Mouse (Mus musculus) bone marrow macrophage, adult 2 months (primary cell): ENCODE results near the gene Pdcd7. TPM values are rescaled to one million over a fixed set of nuclear protein-coding genes. Genes with fewer than 3 reads are reported as not detected.
A peak's percentile ranks its signal among the peaks of the same experiment; 100 is the strongest.

Experiments used
- H3K27ac ChIP-seq: 2 replicates; pipeline ENCODE4 v1.5.1; 2012; ENCODE audit warnings: low read depth, low read length; ENCODE audit not compliant: insufficient read depth
- H3K4me1 ChIP-seq: 2 replicates; pipeline ENCODE4 v1.6.1; 2012; ENCODE audit warnings: low read length; ENCODE audit not compliant: control insufficient read depth, insufficient read depth
- H3K4me3 ChIP-seq: 2 replicates; pipeline ENCODE4 v1.5.1; 2012; ENCODE audit warnings: mild to moderate bottlenecking, low read length, moderate library complexity; ENCODE audit not compliant: insufficient read depth
- CTCF ChIP-seq: IDR thresholded peaks from 2 replicates; pipeline ENCODE4 v1.5.1; 2012; ENCODE audit warnings: low read depth, mild to moderate bottlenecking, low read length, moderate library complexity
- POLR2A ChIP-seq: IDR thresholded peaks from 2 replicates; pipeline ENCODE4 v1.6.1; 2012; ENCODE audit warnings: mild to moderate bottlenecking, low read depth, low read length, borderline replicate concordance
- polyA plus RNA-seq: library from polyadenylated mRNA; stranded (reverse); fragments of >200 nt; gene quantifications from 2 replicates; pipeline ENCODE4 v1.2.4, GENCODE M21; 2012; ENCODE audit not compliant: missing spikeins, insufficient read depth, insufficient read length

Pdcd7 gene
- polyA plus RNA-seq, 1 experiment = 15.9 TPM

GRCm38 (mm10) chr9:65313846-65314245, 32.1 kb upstream of the Pdcd7 start:
- Histone ChIP-seq H3K4me1 (peaks cover 9% of the 10 kb centered on the region), H3K27ac (no peak overlapping the region), H3K4me3 (no peak overlapping the region)

GRCm38 (mm10) chr9:65322255-65322900, 23.5 kb upstream of the Pdcd7 start:
- H3K27ac ChIP-seq = no peak overlapping the region
- TF ChIP-seq POLR2A = no peak
- no peak for TF ChIP-seq CTCF
- no peak overlapping the region for H3K4me3 ChIP-seq
- no peaks in the 10 kb centered on the region for H3K4me1 ChIP-seq

More at GRCm38 (mm10) chr9:65313846-65314245, 32.1 kb upstream of the Pdcd7 start:
- TF ChIP-seq CTCF = no peak
- no peak for TF ChIP-seq POLR2A

- no peaks in the 10 kb centered on the region for H3K4me1 ChIP-seq
- no peak for TF ChIP-seq CTCF
- TF ChIP-seq POLR2A = no peak
- H3K4me3 ChIP-seq = no peak overlapping the region
- H3K27ac ChIP-seq = no peak overlapping the region
These were observed 19.9 kb upstream of the Pdcd7 start for GRCm38 (mm10) chr9:65325971-65326370.

DNA sequence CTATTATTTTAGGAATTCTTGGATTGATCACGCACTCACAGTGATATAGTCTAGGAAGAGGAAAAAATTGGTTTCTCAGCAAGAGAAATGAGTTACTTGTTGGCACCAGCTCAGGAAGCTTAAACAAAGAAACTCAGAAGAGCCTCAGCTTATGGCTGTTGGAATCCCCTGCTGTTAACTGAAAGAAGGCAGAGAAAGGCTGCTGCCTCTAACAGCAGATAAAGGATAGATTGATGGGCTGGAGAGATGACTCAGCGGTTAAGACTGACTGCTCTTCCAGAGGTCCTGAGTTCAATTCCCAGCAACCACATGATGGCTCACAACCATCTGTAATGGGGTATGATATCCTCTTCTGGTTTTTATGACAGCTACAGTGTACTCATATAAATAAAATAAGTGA, 18.5 kb upstream of the Pdcd7 start:
- TF ChIP-seq POLR2A (no peak), CTCF (no peak)
- H3K4me3 ChIP-seq = no peak overlapping the region
- no peak overlapping the region for H3K27ac ChIP-seq
- no peaks in the 10 kb centered on the region for H3K4me1 ChIP-seq

DNA sequence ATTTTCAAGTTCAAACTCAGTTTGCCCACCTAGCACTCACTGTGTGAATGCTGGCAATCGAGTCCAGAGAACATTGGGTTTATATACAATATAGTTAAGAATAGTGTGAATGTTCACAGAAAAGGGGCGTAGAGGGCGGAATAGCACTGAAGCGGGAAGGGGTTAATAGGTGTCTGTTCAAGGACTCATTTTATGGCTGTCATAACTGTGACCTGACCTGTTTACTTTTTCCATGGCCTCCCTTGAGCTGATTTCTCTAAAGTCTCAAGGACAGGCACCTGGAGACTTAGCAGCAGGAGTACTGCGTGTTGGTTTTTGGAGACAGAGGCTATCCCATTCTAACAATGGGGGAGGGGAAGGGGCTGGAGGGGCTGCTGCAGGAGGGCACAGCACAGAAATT, 11.9 kb upstream of the Pdcd7 start:
- Histone ChIP-seq H3K4me1 (no peaks in the 10 kb centered on the region), H3K4me3 (no peak overlapping the region), H3K27ac (no peak overlapping the region)
- TF ChIP-seq POLR2A (no peak), CTCF (no peak)

- H3K27ac ChIP-seq = no peak overlapping the region
- H3K4me3 ChIP-seq = no peak overlapping the region
- H3K4me1 ChIP-seq = no peaks in the 10 kb centered on the region
These were observed 6.8 kb upstream of the Pdcd7 start for GRCm38 (mm10) chr9:65339146-65339545.

GRCm38 (mm10) chr9:65340414-65340813, 5.5 kb upstream of the Pdcd7 start:
- no peak overlapping the region for H3K4me3 ChIP-seq
- H3K4me1 ChIP-seq = no peaks in the 10 kb centered on the region
- H3K27ac ChIP-seq = no peak overlapping the region
- TF ChIP-seq CTCF (no peak), POLR2A (no peak)

More at GRCm38 (mm10) chr9:65339146-65339545, 6.8 kb upstream of the Pdcd7 start:
- TF ChIP-seq POLR2A = no peak
- no peak for TF ChIP-seq CTCF

GRCm38 (mm10) chr9:65345439-65345838, 465 bp upstream of the Pdcd7 start:
- Histone ChIP-seq H3K4me1 (peaks cover 11% of the 10 kb centered on the region), H3K4me3 (peak overlapping the region; percentile 78), H3K27ac (peak overlapping the region; percentile 77)

- Histone ChIP-seq H3K4me1 (peaks cover 16% of the 10 kb centered on the region), H3K27ac (peak overlapping the region; percentile 82), H3K4me3 (peak overlapping the region; percentile 78)
- no peak for TF ChIP-seq CTCF
- no peak for TF ChIP-seq POLR2A
These were observed 690 bp downstream of the Pdcd7 start for GRCm38 (mm10) chr9:65346476-65347111.

DNA sequence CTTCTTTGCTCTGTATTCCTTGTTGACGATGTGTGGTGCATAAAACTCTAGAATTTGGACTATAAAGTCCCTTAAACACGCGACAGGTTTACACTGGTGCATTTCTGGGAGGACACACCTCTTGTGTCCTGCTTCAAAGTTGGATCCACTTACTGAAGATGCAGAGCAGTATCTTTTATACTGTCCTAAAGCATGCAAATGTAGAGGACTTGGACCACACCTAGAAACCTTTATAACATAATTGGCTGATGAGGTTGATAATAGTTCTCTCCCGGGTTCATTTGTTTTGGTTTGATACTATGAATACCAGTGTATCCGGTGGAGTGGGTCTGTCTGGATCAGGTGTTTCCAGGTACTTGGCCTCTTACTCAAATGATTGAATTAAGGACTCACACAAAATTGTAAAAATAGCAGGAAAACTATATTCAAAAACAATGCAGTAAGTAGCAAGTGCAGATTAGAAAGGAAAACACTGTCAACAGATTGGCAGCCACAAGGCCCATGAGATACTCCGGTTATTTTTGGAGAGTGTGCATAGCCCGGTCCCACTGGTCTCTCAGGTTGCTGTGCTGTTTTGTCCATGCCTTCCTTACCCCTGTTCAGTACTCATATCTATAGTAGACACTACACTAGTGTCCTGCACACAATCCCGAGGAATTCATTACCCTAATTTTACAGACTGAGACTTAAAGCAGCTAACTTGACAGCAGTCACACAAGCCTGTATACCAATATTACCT, 1.4 kb downstream of the Pdcd7 start:
- Histone ChIP-seq H3K4me1 (peaks cover 16% of the 10 kb centered on the region), H3K4me3 (peak overlapping the region; percentile 78), H3K27ac (peak overlapping the region; percentile 82)
- no peak for TF ChIP-seq CTCF
- TF ChIP-seq POLR2A = no peak
